Mouse (Mus musculus): ENCODE results near the gene Ang.

Gene Ang

DNA sequence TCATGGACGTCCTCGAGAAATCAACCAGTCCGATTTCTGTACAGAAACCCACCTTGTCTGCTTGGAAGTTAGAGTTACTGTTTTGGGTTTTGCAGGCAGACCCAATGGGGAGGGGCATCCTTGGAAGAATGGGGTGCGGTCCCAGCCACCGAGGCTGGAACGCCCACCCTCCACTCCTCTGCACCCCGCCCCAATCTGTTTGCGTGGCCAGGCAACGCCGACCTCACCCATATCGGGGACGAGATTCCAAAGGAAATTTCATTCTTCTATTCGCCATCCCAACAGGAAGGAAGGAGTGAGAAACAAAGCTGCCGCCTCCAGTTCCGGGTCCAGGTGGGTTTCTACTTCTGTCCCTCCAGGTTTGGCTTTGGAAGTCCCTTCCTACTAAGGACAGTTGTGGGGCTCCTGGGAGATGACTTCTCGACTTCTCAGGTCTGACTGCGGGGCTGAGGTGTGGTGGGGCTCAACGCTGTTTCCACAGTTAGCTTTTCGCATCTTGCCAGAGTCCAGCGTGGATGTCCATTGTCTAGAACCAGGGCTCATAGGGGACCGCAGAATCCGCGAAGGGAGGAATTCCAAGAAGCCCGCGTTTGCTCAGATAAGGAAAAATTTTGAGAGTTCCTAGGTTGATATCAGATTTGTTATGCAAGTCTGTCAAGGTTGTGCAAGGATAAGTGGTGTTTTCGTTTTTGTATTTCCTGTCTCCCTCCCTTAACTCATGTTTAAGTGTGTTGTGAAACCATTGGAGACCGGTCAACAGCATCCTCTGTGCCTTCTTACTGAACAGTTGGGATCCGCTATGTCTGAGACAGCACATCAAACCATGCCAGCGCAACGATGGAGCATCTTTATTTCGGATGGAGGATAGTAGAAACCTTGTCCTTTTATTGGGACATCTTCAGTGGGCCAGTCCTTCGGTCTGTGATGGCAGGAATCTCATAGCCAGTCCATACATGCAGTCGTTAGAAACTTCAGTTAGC, at the start of gene Ang, which contains the start of gene Rnase4:
Gene Ang (plus strand): TSS at position 230 of the 980 bp plus-strand sequence.
Gene Rnase4 (plus strand): TSS at position 157 of the 980 bp plus-strand sequence.
- DNase-seq: peak; percentile 38

DNA sequence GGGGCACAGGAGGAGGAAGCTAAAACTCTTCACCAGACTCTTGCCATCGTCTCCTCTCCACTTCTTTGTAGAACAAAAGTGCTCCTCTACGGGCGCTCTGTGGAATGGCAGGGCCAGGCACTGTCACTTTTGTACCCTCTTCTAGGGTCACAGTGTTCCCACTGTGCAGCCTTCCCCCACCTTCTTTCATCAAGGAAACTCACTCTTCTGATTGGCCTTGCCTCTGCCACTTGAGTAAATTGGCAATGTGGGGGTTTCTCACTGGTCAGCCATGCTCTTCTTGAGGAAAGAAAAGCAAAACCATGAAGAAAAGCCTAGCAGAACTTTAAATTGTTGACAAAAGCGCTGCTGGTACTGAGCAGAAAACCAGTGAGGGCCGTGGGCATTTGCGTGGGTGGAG, 49.2 kb upstream of the Ang start, which contains the start of gene Rnase9:
Gene Rnase9 (minus strand): TSS at position 101 of the 400 bp plus-strand sequence.
- no peak for DNase-seq

DNA sequence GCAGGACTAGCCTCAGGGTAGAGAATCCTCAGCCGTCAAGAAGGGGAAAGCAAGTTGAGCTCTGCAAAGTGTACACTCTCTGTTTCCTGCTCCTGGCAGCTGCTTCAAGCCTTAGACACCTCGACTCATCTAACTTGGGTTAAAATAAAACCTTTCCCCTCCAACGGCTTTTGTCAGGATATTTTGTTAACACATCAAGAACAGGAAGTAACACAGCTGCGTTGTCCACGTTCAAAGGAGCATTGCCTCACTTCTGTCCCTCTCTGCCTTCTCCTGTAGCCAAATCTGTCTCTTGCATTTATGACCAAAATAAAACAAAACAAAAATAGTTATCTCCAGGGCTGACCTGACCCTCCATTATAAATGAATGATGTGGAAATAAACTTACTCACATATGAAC, 43.1 kb upstream of the Ang start:
- DNase-seq: no peak

DNA sequence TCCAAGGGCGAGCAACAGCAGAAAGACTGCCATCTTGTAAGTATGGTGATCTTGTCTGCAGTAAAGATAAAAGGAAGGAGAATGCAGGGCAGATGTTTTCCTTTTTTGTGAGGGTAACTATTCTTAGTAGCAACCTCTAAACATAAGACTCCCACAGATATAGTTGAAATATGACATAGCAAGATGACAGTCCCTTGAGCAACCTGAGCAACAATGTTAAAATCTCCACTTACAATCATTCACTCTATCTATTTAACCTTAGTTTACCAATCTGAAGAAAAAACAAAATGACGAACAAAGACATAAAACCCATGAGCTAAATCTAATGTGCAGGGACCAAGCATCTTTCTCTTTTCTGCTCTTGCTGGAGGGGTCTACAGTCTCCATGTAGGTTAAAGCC, 40.9 kb upstream of the Ang start, which contains the start of gene Rnase11:
Gene Rnase11 (minus strand): TSS at position 101 of the 400 bp plus-strand sequence.
- DNase-seq: no peak

DNA sequence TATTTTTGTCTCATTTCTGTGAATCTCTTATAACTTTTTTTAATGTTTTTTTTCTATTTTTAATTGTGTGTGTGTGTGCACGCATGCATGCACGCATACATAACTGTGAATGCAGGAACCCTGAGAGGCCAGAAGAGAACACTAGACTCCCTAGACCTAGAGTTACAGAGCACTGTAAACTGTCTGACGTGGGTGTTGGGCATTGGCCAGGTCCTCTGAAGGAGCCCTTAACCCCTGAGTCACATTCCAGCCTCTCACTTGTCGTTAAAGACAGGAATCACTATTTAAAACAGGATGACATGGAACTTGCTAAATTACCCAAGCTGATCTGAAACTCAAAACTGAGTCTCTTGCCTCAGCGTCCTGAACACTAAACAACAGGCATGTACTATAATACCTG, 39.0 kb upstream of the Ang start:
- DNase-seq: no peak

DNA sequence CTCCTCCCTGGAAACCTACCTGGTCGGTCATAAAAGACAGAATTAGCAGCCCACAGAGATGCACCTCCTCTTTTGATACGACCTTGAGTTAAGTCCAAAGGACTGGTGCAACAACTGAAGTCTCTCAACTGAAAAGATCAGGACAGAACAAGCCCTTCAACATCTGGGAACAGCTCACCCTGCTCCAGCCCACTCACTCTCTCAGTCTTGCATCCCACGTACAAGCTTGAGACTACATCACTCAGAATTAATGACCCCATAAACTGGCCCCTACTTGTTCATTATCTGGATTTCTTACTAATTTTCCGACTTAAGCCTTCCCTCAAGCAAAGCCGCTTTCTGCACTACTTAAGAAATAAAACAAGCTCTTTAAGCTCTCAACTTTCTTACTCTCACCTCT, 37.8 kb upstream of the Ang start:
- DNase-seq: no peak

DNA sequence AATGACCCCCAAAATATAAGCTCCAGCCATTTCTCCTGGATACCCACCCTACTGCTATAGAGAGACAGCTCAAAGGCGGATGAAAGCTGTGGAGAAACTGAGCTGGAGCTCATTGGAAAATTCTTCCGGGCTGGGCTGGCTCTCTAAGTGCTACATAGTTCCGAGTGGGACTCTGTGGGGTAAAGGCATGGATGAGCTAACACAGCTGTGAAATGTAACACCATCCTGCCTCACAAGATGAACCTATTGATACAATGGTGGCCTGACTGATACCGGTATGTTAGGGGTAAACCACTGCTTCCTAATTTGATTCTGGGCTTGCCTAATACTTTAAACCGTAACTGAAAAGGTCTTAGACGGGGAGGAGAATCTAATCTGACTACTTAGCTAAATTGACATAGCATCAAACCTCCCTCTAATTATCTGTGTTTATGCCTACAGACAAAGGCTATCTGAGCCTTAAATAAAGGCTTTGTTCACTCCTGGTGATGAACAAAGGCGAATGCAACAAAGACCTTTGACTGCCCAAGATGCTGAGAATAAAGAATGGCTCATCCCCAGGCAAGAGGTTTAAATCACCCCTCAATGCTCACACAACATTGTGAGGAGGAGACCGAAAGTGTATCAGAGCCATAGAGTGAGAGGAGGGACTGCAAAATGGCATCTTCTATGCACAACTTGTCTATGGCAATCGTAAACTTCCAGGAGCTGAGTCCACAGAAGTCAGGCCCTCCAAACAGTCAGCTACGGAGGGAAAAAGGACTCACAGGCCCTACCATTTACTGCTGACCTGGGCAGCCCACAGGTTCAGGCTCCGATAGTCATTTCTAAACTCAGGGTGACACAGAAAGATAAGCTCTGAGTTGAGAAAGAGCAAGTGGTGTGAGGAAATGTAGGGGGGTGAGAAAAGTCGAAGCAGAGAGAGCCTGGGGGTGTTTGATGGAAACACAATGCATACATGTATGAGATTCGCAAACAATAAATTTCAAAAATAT, 36.4 kb upstream of the Ang start:
- no peak for DNase-seq

DNA sequence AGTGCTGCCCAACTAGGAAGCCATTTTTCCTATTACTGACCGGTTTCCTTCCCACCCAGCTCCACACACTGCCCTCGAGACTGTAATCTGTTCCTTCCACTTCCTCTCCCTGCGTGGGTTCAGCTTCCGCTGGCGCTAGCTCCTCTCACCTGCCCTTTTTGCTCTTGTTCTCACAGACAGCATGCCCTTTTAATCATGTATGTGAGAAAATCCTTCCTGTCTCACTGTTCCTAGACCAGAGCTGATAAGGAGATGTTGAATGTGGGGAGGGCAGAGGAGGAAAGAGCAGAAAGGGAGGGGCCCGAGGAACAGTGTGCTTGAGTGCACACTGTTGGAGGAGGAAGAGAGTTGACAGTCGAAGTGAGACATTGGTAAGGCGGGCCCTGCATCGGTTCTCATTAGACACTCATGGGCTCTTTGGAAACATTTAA, 33.5 kb upstream of the Ang start, which contains the start of gene Rnase12:
Gene Rnase12 (minus strand): TSS at position 261 of the 431 bp plus-strand sequence.
- DNase-seq: no peak

DNA sequence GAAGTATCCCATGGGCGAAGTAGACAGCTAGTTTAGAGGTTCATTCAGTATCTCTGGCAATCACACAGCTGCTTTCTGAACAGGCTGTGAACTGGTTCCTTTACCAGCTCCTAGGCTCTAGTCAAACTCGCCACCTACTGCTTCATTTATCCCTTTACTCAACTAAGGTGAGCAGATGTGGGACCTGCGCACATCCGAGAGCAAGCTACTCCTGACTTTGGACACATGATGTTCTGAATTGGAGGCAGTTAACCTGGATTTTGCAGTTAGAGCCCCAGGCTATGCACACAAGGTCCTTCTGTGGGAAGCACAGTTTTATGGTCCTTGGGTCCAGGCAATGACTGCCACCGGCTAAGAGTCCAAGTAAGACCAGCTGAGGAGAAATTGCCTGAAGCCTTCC, 30.2 kb upstream of the Ang start:
- DNase-seq: no peak

DNA sequence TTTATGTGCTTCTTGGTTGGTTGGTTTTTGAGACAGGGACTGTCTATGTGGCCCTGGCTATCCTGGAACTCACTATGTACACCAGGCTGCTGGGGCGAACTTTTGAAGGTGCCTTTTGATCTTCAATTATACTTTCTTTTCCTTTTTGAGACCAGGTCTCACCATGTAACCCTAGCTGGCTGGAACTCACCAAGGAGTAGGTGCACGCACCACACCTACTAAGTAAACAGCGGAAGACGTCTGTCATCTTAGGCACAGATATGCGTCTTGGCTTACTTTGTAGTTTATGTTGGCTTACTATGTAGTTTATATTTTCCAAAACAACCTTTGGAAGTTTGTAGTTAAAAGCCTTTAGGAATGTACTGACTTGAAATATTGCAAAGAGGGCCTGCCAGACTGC, 22.0 kb upstream of the Ang start:
- no peak for DNase-seq

DNA sequence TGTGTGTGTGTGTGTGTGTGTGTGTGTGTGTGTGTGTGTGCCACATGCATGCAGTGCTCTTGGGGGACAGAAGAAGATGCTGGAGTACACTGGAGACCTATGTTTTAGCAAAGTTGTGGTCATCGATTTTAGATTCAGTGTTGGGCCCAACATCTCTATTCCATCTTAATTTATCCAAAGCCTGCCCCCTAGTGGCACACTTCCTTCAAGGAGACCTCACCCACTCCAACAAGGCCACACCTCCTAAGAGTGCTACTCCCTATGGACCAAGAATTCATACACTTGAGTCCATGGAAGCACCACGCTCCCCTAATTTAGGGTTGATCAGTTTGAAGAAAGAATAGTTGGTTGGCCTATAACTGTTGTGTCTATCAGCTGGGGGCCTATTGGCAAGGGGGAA, 21.3 kb upstream of the Ang start:
- DNase-seq: no peak

DNA sequence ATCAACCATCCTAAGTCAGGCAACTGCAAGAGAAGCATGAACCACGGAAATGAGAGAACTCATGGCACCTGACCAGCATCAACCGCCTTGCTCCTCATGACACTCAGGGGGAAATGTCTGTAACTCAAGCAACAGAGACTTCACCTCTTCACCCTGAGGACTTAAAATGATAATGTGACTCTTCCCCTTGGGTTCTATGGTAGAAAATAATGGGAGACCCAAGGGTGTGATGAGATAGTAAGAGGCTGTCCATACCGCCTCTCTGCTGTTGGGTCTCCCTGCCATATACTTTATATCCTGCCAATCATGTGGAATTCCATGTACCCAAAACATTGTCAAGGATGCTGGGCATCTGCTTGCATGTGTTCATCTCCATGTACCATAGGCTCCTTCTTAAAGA, 16.6 kb upstream of the Ang start, which contains the start of gene Olfr750:
Gene Olfr750 (minus strand): TSS at position 101 of the 400 bp plus-strand sequence.
- DNase-seq: no peak

DNA sequence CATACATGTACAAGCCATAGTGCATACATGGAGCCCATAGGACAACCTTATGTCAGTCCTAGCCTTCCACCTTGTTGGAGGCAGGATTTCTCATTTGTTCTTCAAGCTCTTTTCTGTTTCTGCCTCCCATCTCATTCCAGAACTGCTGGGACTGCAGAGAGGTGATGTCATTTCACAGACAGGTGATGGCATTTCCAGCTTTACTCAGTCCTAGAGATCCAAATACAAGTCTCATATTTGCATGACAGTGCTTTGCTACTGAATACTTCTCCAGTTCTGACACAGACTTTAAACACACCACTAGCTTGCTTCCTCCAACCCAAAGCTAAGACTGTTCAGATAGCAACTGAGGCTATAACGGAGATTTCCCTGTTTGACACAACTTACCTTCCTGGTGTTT, 11.8 kb upstream of the Ang start:
- no peak for DNase-seq

DNA sequence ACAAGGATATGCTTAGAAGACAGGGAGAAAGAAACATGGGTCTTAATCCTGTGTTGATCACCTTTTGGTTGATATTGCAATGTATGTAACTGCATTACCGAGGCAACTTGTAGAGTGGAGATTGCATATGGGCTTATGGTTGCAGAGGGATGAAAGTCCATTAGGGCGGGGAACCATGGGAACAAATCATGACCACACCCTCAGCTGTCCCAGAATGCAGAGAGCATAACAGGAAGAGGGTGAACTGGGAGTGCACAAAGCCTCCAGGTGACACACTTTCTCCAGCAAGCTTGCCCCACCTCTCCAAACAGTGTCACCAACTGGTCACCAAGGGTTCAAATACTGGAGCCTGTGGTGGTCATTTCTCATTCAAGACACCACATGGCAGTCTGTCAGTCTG, 9.9 kb upstream of the Ang start:
- DNase-seq: no peak

DNA sequence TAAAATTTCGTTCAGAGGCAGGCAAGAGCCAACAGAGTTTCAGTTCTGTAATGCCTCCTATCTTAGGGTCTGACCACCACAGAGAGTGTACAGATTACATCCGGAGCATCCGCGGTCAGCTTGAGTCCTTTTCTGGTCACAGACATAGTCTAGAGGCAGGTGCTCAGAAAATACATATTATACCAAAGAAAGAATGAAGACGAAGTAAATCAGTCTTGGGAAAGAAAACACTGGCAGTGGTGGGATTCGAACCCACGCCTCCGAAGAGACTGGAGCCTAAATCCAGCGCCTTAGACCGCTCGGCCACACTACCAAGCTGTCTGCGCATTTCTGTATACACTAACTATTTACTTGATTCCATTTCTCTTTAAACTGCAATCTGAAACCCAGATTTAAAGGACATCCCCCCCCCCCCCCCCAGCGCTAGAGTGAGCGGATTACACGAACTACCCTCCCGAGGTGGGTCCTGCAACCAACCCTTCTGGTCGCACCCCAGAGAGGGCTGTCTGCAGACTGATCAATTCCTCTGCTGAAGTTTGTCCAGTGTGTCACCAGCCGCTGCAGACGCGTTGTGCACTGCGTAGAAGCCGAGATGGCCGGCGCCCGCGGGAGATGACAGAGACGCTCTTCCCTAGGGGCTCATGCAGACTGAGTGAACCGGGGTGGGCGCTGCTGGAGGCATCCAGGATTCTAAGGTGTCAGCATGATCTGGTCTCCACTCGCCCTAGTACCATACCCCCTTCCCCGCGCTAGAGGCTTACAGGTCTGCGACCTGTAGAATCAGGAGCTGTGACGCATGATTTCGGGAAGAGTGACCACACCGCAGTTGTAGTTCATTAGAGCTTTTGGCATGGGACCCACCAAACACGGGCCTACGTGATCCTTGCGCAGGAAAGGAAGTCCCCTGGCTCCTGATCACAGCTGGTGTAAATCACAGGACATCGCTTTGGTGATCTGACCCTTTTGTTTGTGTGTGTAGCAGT, 8.1 kb upstream of the Ang start:
- no peak for DNase-seq

DNA sequence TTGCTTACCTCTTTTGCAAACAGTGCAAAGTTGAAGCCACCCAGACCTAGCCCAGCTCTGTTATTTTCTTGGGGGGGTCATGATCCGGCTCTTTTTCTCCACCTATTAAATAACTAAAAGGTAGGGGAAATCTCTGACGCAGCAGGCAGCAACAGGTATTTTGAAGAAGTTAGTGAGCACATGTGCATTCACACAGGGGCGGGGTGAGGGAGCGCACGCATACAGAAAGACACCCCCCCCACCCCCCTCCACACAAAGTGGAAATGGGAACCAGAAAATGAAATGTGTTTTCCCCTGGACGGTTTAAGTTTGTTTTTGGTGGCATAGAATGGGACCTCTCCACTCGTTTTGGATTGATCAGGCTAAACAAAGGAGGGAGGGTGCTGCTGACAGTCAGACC, 7.1 kb upstream of the Ang start:
- no peak for DNase-seq

DNA sequence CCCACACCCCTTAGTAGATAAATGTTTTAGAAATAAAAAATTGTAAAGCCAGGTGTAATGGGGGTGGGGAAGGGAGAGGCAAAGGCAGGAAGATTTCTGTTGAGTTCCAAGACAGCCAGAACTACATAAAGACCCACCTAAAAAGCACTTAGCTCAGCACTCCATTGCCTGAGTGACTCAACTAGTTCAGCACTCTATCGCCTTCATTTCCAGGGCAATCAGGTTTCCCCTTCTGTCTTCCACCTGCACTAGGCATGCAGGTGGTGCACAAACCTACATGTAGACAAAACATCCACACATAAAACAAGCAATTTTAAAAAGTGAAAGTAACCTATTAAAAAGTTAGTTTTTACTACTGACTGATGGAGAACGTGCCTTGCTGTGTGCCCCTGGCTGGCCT, 5.9 kb upstream of the Ang start:
- DNase-seq: no peak

DNA sequence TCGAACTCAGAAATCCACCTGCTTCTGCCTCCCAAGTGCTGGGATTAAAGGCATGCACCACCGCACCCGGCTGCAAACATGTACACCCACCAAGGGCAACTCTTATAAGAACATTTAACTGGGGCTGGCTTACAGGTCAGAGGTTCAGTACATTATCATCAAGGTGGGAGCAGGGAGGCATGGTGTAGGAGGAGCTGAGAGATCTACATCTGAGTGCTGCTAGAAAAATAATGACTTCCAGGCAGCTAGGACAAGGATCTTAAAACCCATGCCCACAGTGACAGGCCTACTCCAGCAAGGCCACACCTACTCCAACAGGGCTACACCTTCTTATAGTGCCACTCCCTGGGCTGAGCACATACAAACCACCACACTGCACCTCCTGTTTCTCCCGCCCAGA, 5.0 kb upstream of the Ang start:
- no peak for DNase-seq

DNA sequence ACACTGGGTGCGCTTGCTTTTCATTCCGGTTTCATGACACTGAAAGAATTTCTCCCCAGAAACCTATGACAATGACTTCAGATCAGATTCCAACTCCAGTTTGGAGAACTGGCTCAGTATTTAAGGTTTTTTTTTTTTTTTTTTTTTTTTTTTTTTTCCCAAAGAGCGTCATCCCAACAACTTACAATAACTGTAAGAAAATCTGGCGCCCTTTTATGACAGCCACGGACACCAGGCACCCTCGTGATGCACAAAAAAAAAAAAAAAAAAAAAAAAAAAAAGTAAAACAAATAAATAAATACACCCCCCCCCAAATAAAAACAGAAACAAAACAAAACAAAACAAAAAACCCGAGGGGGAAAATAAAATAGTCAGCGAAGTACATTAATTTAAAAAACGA, 3.2 kb upstream of the Ang start:
- DNase-seq: no peak

DNA sequence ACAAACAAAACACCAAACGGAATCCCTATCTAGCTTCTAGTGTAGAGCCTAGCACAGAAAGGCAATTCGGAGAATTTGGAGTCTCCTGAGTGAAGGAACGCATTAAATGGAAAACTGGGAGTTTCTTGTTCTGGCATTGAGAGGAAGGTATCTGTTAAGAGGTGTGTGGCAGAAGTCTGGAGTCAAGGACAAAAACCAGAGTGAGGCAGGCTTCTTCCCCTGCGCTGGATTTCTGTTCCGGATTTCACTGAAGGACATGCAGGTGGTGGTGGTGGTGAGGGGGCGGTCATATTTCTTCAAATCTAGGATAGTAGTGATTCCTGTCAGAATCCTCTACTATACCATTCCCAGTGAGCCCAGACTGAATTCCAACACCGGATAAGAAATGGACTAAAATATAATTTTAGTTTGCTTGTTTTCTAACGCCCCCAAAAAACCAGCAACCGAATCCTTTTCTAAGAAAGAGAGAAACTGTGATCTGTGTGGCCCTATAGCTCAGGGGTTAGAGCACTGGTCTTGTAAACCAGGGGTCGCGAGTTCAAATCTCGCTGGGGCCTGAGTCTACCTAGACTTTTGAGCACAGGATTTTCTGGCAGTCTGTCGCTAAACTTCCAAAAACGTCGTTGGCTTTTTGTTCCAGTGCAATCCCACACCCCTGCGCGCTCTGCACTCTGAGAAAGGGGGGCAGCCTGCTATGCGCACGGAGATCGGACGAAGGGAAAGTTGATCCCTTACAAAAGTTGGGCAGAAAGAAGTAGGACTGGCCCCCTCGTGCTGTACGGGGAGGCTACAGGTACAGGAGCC, 2.6 kb upstream of the Ang start:
- DNase-seq: peak; percentile 86

Measured in layer of hippocampus, adult 9-11 months (tissue).